9 mouse cellular contexts compared by ENCODE assay signal in the genomic region with DNA sequence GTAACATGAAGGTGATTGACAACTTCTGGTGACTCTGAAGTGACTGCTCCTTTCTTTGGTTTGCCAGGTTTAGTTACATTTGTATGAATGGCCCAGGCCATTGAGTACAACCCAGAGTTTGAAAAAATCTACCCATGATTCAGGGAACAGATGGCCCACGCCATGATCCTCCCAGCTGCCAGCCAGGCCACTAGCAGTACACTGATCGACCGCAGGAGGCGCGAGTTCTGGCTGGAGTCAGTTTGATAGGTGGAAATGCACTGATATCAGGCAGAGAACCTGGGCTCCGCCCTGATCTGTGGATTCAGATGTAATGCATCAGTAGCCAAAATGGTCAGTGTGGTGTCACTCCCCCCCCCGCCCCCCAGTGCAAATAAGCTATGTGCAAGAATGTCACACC.
DNase-seq lines count a peak whose midpoint lies in the region; ATAC-seq and TF ChIP-seq lines count a peak whose summit lies in the region.
"Had no signal": no experiment of that assay in that cellular context is flagged by ENCODE, and none has a peak within 500 bp of the region (broad histone marks: within the 10 kb centered on the region; RNA-seq: fewer than 3 reads in every experiment).

No protein-coding gene starts in this region.

- H3K4me1 ChIP-seq in kidney, postnatal 0 days (replicated peaks; ENCODE audit: insufficient read depth, low read length): peaks cover 13% of the 10 kb centered on the region; the same call in 1 of the 2 replicates
- H3K4me1 ChIP-seq in midbrain, embryonic 14.5 days (ENCODE audit: control insufficient read depth, insufficient read depth, low read length): peaks cover 14% of the 10 kb centered on the region

- H3K27me3 ChIP-seq in kidney, postnatal 0 days (ENCODE audit: insufficient read depth, low read length): no peaks in the 10 kb centered on the region
- no peaks in the 10 kb centered on the region for H3K27me3 ChIP-seq in midbrain, embryonic 14.5 days (ENCODE audit: control insufficient read depth, insufficient read depth, low read length)

- WGBS in kidney, postnatal 0 days: 70% methylated on average over 7 of the region's 7 CpGs
- 44% methylated on average over 7 of the region's 7 CpGs for WGBS in midbrain, embryonic 14.5 days

- peak; percentile 28; the same call in 1 of the 2 replicates for TF ChIP-seq CTCF in kidney, postnatal 0 days (IDR thresholded peaks at IDR 0.05; ENCODE audit: low read depth)

- no peak overlapping the region for H3K27ac ChIP-seq in kidney, postnatal 0 days
- peak overlapping the region; percentile 20 for H3K27ac ChIP-seq in midbrain, embryonic 14.5 days (replicated peaks; ENCODE audit: low read depth, low read length)
- H3K27ac ChIP-seq: limb, embryonic 10.5 days had no signal

- H3K4me3 ChIP-seq in kidney, postnatal 0 days (replicated peaks; ENCODE audit: low read depth, low read length): no peak overlapping the region
- H3K4me3 ChIP-seq in midbrain, embryonic 14.5 days (replicated peaks; ENCODE audit: low read depth, low read length): no peak overlapping the region
- H3K4me3 ChIP-seq: limb, embryonic 10.5 days had no signal

- no peaks in the 10 kb centered on the region for H3K9me3 ChIP-seq in kidney, postnatal 0 days (replicated peaks; ENCODE audit: low read length)
- H3K9me3 ChIP-seq in midbrain, embryonic 14.5 days (ENCODE audit: control insufficient read depth, low read length): no peaks in the 10 kb centered on the region
- H3K9me3 ChIP-seq: limb, embryonic 10.5 days had no signal

- H3K4me2 ChIP-seq in kidney, postnatal 0 days (ENCODE audit: low read length): no peak overlapping the region
- no peak overlapping the region for H3K4me2 ChIP-seq in midbrain, embryonic 14.5 days (ENCODE audit: low read length)

- no peak for ATAC-seq in kidney, postnatal 0 days (replicated peaks; ENCODE audit: low FRiP score, low read depth)
- no peak for ATAC-seq in midbrain, embryonic 14.5 days (ENCODE audit: low FRiP score, low TSS enrichment)

- no peak for DNase-seq in kidney, postnatal 0 days (ENCODE audit: low spot score)
- DNase-seq in kidney, postnatal 36 days: no peak
- DNase-seq in brain, adult 2 months (ENCODE audit: low read depth, low spot score): peak; percentile 91
- DNase-seq in cerebellum, postnatal 25 days: peak; percentile 93
- peak; percentile 57 for DNase-seq in midbrain, embryonic 14.5 days
- DNase-seq in urinary bladder, postnatal 10 days (ENCODE audit: low spot score): no peak
- no peak for DNase-seq in testis, postnatal 10 days (ENCODE audit: low spot score)
- no peak for DNase-seq in adipocyte (ENCODE audit: low spot score)

- H3K36me3 ChIP-seq in kidney, postnatal 0 days (ENCODE audit: insufficient read depth, low read length): no peaks in the 10 kb centered on the region
- H3K36me3 ChIP-seq in midbrain, embryonic 14.5 days (ENCODE audit: control insufficient read depth, insufficient read depth, low read length): no peaks in the 10 kb centered on the region

- H3K9ac ChIP-seq in kidney, postnatal 0 days (ENCODE audit: low read depth, low read length): no peak overlapping the region
- no peak overlapping the region for H3K9ac ChIP-seq in midbrain, embryonic 14.5 days (replicated peaks; ENCODE audit: low read length)

Comparison
In these comparisons a context has a peak if more than half of its experiments do, and no peak if none do; other contexts are left out.
1. DNase-seq: peak in brain, adult 2 months (single experiment), cerebellum, postnatal 25 days (2 of 2) and midbrain, embryonic 14.5 days (single experiment); none in kidney, postnatal 0 days (single experiment), kidney, postnatal 36 days (0 of 2), urinary bladder, postnatal 10 days (single experiment), testis, postnatal 10 days (single experiment) and adipocyte (single experiment).